Mouse (Mus musculus) T-helper 1 cell (primary cell): ENCODE measurements around the gene Otulinl.

Experiments used
- in situ Hi-C: fragments of 300-600 bp; cut with MboI, MseI; formaldehyde crosslinking; loops from one replicate; pipeline ENCODE4 v1.15.1; 2025; ENCODE audit warnings: high pct_unique_total_duplicates

The Otulinl gene

GRCm38 (mm10) chr15:27682619-27683018, 1.2 kb upstream of the Otulinl start:
- in situ Hi-C loops, result no loop called here

DNA sequence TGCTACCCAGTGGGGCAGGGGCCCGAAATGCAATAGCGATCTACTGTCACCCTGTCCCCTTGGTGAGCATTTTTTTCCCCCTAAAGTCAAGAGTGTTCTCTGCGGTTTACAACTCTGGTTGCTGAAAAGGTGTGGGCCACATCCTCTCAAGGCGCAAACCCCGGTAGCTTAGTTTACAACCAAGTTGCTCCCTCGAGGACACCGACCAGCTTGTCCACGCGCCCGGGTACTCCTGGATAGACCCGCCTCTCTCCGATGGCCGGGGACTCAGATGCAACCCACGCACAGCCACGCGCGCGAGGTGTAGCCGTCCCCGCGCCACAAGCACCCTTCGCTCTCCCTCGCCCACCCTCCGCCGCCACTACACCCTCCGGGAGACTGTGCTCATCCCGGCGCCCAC, 382 bp downstream of the Otulinl start:
- in situ Hi-C loops, result no loop called here

DNA sequence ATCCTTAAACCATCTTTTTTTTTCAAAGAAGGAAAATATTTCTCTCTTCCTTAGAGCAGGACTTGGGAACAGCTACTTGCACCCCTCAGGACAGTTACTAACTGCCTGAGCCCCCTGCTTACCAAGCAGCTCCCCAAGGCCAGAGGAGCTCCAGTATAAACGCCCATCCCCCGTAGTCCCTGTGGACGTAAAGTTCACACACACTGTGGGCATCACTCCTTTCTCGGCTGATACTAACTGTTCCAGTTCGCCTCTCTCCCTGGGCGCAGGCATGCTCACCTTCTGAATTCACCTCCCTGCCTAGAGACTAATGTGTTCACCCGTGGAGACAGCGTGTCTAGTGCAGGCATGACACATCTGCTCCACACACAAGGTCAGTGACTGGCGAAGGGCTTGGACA, 2.9 kb downstream of the Otulinl start:
- in situ Hi-C loops, result no loop called here

- in situ Hi-C loops, result no loop called here
Observed at GRCm38 (mm10) chr15:27677801-27678200, 3.6 kb downstream of the Otulinl start.

- in situ Hi-C loops, result no loop called here
Observed at GRCm38 (mm10) chr15:27676211-27676610, 5.2 kb downstream of the Otulinl start.

DNA sequence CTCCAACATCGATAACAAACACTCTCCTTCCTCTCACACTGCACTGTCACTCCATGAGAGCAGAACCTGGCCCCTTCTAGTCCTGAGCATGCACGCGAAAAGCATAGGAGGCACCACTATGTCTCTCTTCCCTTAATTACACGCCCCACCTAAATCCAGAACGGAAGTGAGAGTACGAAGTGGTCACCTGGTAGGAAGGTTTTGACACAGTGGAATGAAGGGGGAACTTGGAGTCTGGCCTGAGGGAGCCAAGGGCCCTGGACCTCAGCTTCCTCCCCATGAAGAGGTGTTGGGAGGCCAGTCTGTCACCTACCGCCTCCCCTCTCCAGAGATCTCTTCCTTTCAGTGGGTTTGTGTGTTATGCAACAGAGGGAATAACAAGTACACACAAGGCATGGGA, 6.3 kb downstream of the Otulinl start:
- in situ Hi-C loops, result no loop called here

DNA sequence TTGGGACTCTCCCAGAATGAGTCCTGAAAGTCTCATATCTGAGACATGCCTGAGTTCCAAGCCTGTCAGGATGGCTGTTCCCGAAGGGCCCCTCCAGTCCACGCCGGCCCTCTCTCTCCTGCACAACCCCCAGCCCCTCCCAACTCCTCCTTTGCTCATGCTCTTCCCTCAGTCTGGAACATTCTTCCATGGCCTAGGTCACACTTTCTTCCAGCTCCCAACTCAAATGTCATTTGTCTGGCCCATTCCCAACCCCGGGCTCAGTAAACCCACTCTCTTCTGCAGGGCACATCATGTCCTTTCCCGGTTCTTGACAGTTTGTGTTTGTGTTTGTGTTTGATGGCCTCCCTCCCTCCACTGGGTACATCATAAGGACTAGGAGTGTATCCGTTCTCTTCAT, 7.3 kb downstream of the Otulinl start:
- in situ Hi-C loops, result no loop called here

DNA sequence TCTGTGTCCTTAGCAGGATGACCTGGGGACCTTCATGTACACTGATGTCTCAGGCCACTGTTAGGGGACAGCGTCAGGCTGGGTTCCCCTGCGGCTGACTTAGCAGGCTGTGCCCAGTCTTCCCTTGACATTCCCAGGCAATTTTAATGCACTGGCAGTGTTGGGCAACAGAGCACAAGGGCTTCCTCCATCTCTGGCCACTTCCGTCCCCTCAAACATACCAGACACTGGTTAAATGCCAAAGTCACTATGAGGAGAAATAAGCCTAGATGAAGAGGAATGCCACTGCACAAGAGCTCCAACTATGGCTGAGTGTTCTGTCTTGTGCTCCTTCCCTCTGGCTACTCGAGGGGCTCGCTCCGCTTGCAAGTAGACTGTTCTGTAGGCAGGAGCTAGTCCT, 8.2 kb downstream of the Otulinl start:
- in situ Hi-C loops, result no loop called here

DNA sequence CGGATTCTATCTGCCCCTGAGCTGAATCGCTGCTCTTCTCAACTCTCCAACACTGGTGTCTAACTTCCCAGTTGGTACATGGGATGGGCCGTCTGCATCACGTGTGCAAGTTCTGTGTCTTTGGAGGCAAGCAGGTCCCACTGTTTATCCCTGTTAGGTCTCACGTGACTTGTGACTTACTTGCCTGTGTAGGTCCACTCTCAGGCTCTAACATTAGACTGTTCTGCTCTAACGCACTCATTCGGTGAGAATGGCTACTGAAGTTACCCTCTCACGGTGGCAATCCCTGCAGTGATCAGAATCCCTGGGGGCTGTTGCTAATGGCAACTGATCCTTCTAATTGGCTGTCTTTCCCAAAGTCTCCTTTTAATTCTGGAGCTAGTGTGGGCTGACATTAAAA, 9.1 kb downstream of the Otulinl start:
- in situ Hi-C loops, result no loop called here

DNA sequence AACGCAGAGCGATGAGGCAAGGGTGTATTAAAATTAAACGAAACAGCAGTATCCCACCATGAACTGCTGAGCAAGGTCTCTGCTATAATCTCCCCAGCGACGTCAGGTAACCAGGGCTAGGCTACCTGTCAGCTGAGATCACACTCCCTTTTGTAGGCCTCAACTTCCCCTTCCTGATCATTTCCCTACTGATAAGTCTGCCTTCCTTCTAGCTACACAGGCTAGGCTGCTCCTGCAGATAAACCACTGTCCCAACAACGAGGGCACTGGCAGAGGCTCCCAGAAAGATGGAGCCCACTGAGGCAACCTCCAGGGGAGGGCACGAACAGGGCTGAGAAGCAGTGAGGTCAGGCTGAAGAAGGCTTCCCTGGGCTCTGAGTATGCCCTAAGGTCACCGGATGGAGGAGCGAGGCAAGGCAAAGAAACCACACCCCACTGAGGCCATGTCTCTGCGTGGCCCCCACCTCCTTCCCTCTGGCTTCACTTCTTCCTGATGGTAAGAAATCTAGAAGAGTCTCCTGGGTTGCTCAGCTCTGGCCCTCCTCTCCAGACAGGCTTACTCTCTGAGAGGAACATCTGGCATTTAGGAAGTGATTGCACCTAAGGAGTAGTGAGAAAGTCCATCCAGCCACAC, 9.7 kb downstream of the Otulinl start:
- in situ Hi-C loops, result no loop called here

- in situ Hi-C loops, result no loop called here
Observed at GRCm38 (mm10) chr15:27670708-27671107, 10.7 kb downstream of the Otulinl start.

GRCm38 (mm10) chr15:27669931-27670411, 11.4 kb downstream of the Otulinl start:
- in situ Hi-C loops, result loop anchor here (5.0 kb wide), 1 partner anchor 182 kb away; no protein-coding TSS in a partner anchor

GRCm38 (mm10) chr15:27669276-27669675, 12.1 kb downstream of the Otulinl start:
- in situ Hi-C loops, result loop anchor here (5.0 kb wide), 1 partner anchor 183 kb away; no protein-coding TSS in a partner anchor

GRCm38 (mm10) chr15:27668557-27668956, 12.8 kb downstream of the Otulinl start:
- in situ Hi-C loops, result loop anchor here (5.0 kb wide), 1 partner anchor 184 kb away; no protein-coding TSS in a partner anchor

GRCm38 (mm10) chr15:27668001-27668461, 13.3 kb downstream of the Otulinl start:
- in situ Hi-C loops, result loop anchor here (5.0 kb wide), 1 partner anchor 184 kb away; no protein-coding TSS in a partner anchor

GRCm38 (mm10) chr15:27666911-27667539, 14.4 kb downstream of the Otulinl start:
- in situ Hi-C loops, result loop anchor here (5.0 kb wide), 1 partner anchor 185 kb away; no protein-coding TSS in a partner anchor

- in situ Hi-C loops, result loop anchor here (5.0 kb wide), 1 partner anchor 187 kb away; no protein-coding TSS in a partner anchor
Observed at GRCm38 (mm10) chr15:27665392-27665911, 15.9 kb downstream of the Otulinl start.

GRCm38 (mm10) chr15:27664126-27664525, 17.3 kb downstream of the Otulinl start:
- in situ Hi-C loops, result no loop called here

GRCm38 (mm10) chr15:27662699-27663098, 18.7 kb downstream of the Otulinl start:
- in situ Hi-C loops, result no loop called here

GRCm38 (mm10) chr15:27661696-27662095, 19.7 kb downstream of the Otulinl start:
- in situ Hi-C loops, result no loop called here

GRCm38 (mm10) chr15:27659592-27660244, 21.7 kb downstream of the Otulinl start:
- in situ Hi-C loops, result loop anchor here (5.0 kb wide), 1 partner anchor 58 kb away; no protein-coding TSS in a partner anchor

DNA sequence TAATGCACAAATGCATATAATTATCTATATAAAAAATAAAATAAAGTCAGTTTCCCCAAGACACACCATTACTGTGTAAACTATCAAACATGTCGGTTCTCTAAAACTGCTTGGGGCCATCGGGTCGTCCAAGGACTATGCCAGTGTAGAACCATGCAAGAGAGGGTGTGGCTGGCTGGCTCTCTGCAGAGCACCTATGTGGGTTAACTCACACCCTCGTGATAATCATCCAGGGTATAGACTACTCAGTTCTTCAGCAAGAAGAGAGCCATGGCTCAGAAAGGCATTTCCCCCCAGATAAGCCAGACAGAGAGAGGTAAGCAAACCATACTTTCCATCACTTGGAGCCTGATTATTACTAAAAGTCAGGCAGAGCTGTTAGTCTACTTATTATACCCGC, 22.2 kb downstream of the Otulinl start:
- in situ Hi-C loops, result loop anchor here (5.0 kb wide), 1 partner anchor 58 kb away; no protein-coding TSS in a partner anchor
